Mouse (Mus musculus) neural tube, embryonic 13.5 days (tissue): ENCODE results near the gene Ugt1a2. TPM values are rescaled to one million over a fixed set of nuclear protein-coding genes. Genes with fewer than 3 reads are reported as not detected.

ENCODE experiments used
- ATAC-seq: fragments of 200-750 bp; cut with Nextera tagmentation; 2 replicates; pipeline ENCODE4 v1.8.0; 2017; ENCODE audit warnings: low read depth, mild to moderate bottlenecking, moderate TSS enrichment, moderate library complexity
- H3K27ac ChIP-seq: fragments of 300-500 bp; sonication (generic); replicated peaks from 2 replicates; pipeline ENCODE4 v1.5.1; 2015; ENCODE audit warnings: moderate library complexity, mild to moderate bottlenecking, inconsistent platforms
- H3K27me3 ChIP-seq: fragments of 300-500 bp; sonication (generic); 2 replicates; pipeline ENCODE4 v1.6.1; 2015; ENCODE audit warnings: mild to moderate bottlenecking, inconsistent platforms
- H3K36me3 ChIP-seq: fragments of 300-500 bp; sonication (generic); 2 replicates; pipeline ENCODE4 v1.6.1; 2015; ENCODE audit warnings: mild to moderate bottlenecking, inconsistent platforms
- H3K4me1 ChIP-seq: fragments of 300-500 bp; sonication (generic); replicated peaks from 2 replicates; pipeline ENCODE4 v1.6.1; 2015; ENCODE audit warnings: inconsistent platforms
- H3K4me2 ChIP-seq: fragments of 300-500 bp; sonication (generic); 2 replicates; pipeline ENCODE4 v1.6.1; 2015; ENCODE audit warnings: inconsistent platforms, mild to moderate bottlenecking, moderate library complexity
- H3K4me3 ChIP-seq: fragments of 300-500 bp; sonication (generic); 2 replicates; pipeline ENCODE4 v1.5.1; 2015; ENCODE audit warnings: mild to moderate bottlenecking, inconsistent platforms
- H3K9ac ChIP-seq: fragments of 300-500 bp; sonication (generic); 2 replicates; pipeline ENCODE4 v1.6.1; 2015; ENCODE audit warnings: moderate library complexity, mild to moderate bottlenecking, inconsistent platforms
- H3K9me3 ChIP-seq: fragments of 300-500 bp; sonication (generic); 2 replicates; pipeline ENCODE4 v1.6.1; 2016; ENCODE audit warnings: inconsistent platforms
- WGBS: fragments of 180-500 bp; shearing (Covaris S2); methylation state at CpG from one replicate; pipeline ENCODE4 v1.1.7; 2015; 5-methylcytosine and 5-hydroxymethylcytosine counted together
- polyA plus RNA-seq: library from polyadenylated mRNA; unstranded; fragments of >200 nt; fragmentation: Nextera tagmentation; extraction: Ambion mirVana; gene quantifications from 2 replicates; pipeline ENCODE4 v1.2.1, GENCODE M21; 2015

The Ugt1a2 gene
- polyA plus RNA-seq, 1 experiment from 2014 or later = not detected

GRCm38 (mm10) chr1:88240072-88240471, 39.7 kb downstream of the Ugt1a2 start:
- Histone ChIP-seq H3K9ac (no peak overlapping the region), H3K4me1 (no peaks in the 10 kb centered on the region), H3K27me3 (no peaks in the 10 kb centered on the region), H3K9me3 (peaks cover 96% of the 10 kb centered on the region), H3K36me3 (no peaks in the 10 kb centered on the region), H3K27ac (no peak overlapping the region), H3K4me3 (no peak overlapping the region), H3K4me2 (no peak overlapping the region)
- no peak for ATAC-seq
- 72% methylated on average over 5 of the region's 5 CpGs for WGBS

- H3K27ac ChIP-seq = no peak overlapping the region
- ATAC-seq = no peak
- no peak overlapping the region for H3K4me2 ChIP-seq
- no peaks in the 10 kb centered on the region for H3K27me3 ChIP-seq
- 77% methylated on average over 4 of the region's 4 CpGs for WGBS
- H3K4me1 ChIP-seq = no peaks in the 10 kb centered on the region
- H3K9ac ChIP-seq = no peak overlapping the region
- no peaks in the 10 kb centered on the region for H3K36me3 ChIP-seq
- peaks cover 96% of the 10 kb centered on the region for H3K9me3 ChIP-seq
- no peak overlapping the region for H3K4me3 ChIP-seq
These were observed 40.2 kb downstream of the Ugt1a2 start for GRCm38 (mm10) chr1:88240579-88240978.

GRCm38 (mm10) chr1:88243861-88244260, 43.5 kb downstream of the Ugt1a2 start:
- H3K4me2 ChIP-seq = no peak overlapping the region
- no peak overlapping the region for H3K4me3 ChIP-seq
- no peaks in the 10 kb centered on the region for H3K27me3 ChIP-seq
- H3K9me3 ChIP-seq = peaks cover 99% of the 10 kb centered on the region
- H3K36me3 ChIP-seq = no peaks in the 10 kb centered on the region
- no peak for ATAC-seq
- H3K9ac ChIP-seq = no peak overlapping the region
- no peak overlapping the region for H3K27ac ChIP-seq
- 67% methylated on average over 5 of the region's 5 CpGs for WGBS
- no peaks in the 10 kb centered on the region for H3K4me1 ChIP-seq

- Histone ChIP-seq H3K27ac (no peak overlapping the region), H3K9me3 (peaks cover 99% of the 10 kb centered on the region), H3K36me3 (no peaks in the 10 kb centered on the region), H3K27me3 (no peaks in the 10 kb centered on the region), H3K9ac (no peak overlapping the region), H3K4me1 (no peaks in the 10 kb centered on the region), H3K4me2 (no peak overlapping the region), H3K4me3 (no peak overlapping the region)
- no peak for ATAC-seq
- whole genome bisulfite sequencing = 80% methylated on average over 6 of the region's 6 CpGs
These were observed 45.5 kb downstream of the Ugt1a2 start for GRCm38 (mm10) chr1:88245881-88246280.

GRCm38 (mm10) chr1:88246386-88246785, 46.0 kb downstream of the Ugt1a2 start:
- Histone ChIP-seq H3K9ac (no peak overlapping the region), H3K4me2 (no peak overlapping the region), H3K4me1 (no peaks in the 10 kb centered on the region), H3K9me3 (peaks cover 99% of the 10 kb centered on the region), H3K36me3 (no peaks in the 10 kb centered on the region), H3K27ac (no peak overlapping the region), H3K4me3 (no peak overlapping the region), H3K27me3 (no peaks in the 10 kb centered on the region)
- no peak for ATAC-seq
- WGBS = 46% methylated on average over 6 of the region's 6 CpGs

- 50% methylated on average over 2 of the region's 2 CpGs for WGBS
- H3K4me2 ChIP-seq = no peak overlapping the region
- no peak overlapping the region for H3K4me3 ChIP-seq
- ATAC-seq = no peak
- no peak overlapping the region for H3K27ac ChIP-seq
- no peaks in the 10 kb centered on the region for H3K4me1 ChIP-seq
- H3K9ac ChIP-seq = no peak overlapping the region
- H3K9me3 ChIP-seq = peaks cover 97% of the 10 kb centered on the region
- no peaks in the 10 kb centered on the region for H3K36me3 ChIP-seq
- no peaks in the 10 kb centered on the region for H3K27me3 ChIP-seq
These were observed 47.3 kb downstream of the Ugt1a2 start for GRCm38 (mm10) chr1:88247660-88248059.

- H3K27me3 ChIP-seq = no peaks in the 10 kb centered on the region
- H3K4me3 ChIP-seq = no peak overlapping the region
- no peak for ATAC-seq
- H3K9me3 ChIP-seq = peaks cover 97% of the 10 kb centered on the region
- H3K36me3 ChIP-seq = no peaks in the 10 kb centered on the region
- H3K9ac ChIP-seq = no peak overlapping the region
- H3K27ac ChIP-seq = no peak overlapping the region
- WGBS = 73% methylated on average over 4 of the region's 4 CpGs
- no peak overlapping the region for H3K4me2 ChIP-seq
- H3K4me1 ChIP-seq = no peaks in the 10 kb centered on the region
These were observed 48.3 kb downstream of the Ugt1a2 start for GRCm38 (mm10) chr1:88248658-88249057.

GRCm38 (mm10) chr1:88249596-88249995, 49.2 kb downstream of the Ugt1a2 start:
- WGBS = 80% methylated on average over 7 of the region's 7 CpGs
- Histone ChIP-seq H3K4me3 (no peak overlapping the region), H3K9me3 (peaks cover 97% of the 10 kb centered on the region), H3K9ac (no peak overlapping the region), H3K4me2 (no peak overlapping the region), H3K27ac (no peak overlapping the region), H3K4me1 (no peaks in the 10 kb centered on the region), H3K27me3 (no peaks in the 10 kb centered on the region), H3K36me3 (no peaks in the 10 kb centered on the region)
- ATAC-seq = no peak

- no peaks in the 10 kb centered on the region for H3K36me3 ChIP-seq
- peaks cover 97% of the 10 kb centered on the region for H3K9me3 ChIP-seq
- WGBS = 81% methylated on average over 5 of the region's 5 CpGs
- no peak overlapping the region for H3K27ac ChIP-seq
- no peaks in the 10 kb centered on the region for H3K27me3 ChIP-seq
- no peak overlapping the region for H3K4me3 ChIP-seq
- H3K9ac ChIP-seq = no peak overlapping the region
- ATAC-seq = no peak
- no peaks in the 10 kb centered on the region for H3K4me1 ChIP-seq
- H3K4me2 ChIP-seq = no peak overlapping the region
These were observed 49.6 kb downstream of the Ugt1a2 start for GRCm38 (mm10) chr1:88250023-88250422.

GRCm38 (mm10) chr1:88253106-88253505, 52.7 kb downstream of the Ugt1a2 start:
- H3K4me2 ChIP-seq = no peak overlapping the region
- no peaks in the 10 kb centered on the region for H3K27me3 ChIP-seq
- no peaks in the 10 kb centered on the region for H3K36me3 ChIP-seq
- H3K9me3 ChIP-seq = peaks cover 97% of the 10 kb centered on the region
- no peak overlapping the region for H3K9ac ChIP-seq
- no peak overlapping the region for H3K4me3 ChIP-seq
- ATAC-seq = no peak
- H3K27ac ChIP-seq = no peak overlapping the region
- H3K4me1 ChIP-seq = no peaks in the 10 kb centered on the region
- 75% methylated on average over 8 of the region's 8 CpGs for WGBS

GRCm38 (mm10) chr1:88253540-88253939, 53.1 kb downstream of the Ugt1a2 start:
- no peak for ATAC-seq
- WGBS = 76% methylated on average over 6 of the region's 6 CpGs
- no peak overlapping the region for H3K9ac ChIP-seq
- H3K36me3 ChIP-seq = no peaks in the 10 kb centered on the region
- H3K4me2 ChIP-seq = no peak overlapping the region
- H3K4me3 ChIP-seq = no peak overlapping the region
- H3K9me3 ChIP-seq = peaks cover 97% of the 10 kb centered on the region
- no peak overlapping the region for H3K27ac ChIP-seq
- H3K27me3 ChIP-seq = no peaks in the 10 kb centered on the region
- H3K4me1 ChIP-seq = no peaks in the 10 kb centered on the region

GRCm38 (mm10) chr1:88254793-88255465, 54.5 kb downstream of the Ugt1a2 start:
- Histone ChIP-seq H3K9ac (no peak overlapping the region), H3K4me2 (no peak overlapping the region), H3K27ac (no peak overlapping the region), H3K4me3 (no peak overlapping the region), H3K36me3 (peaks cover 9% of the 10 kb centered on the region), H3K27me3 (no peaks in the 10 kb centered on the region), H3K4me1 (0 out of 2 replicates have a peak, but pooled peaks cover 9% of the 10 kb centered on the region), H3K9me3 (peaks cover 83% of the 10 kb centered on the region)
- ATAC-seq = no peak
- WGBS = 88% methylated on average over 12 of the region's 12 CpGs

GRCm38 (mm10) chr1:88255466-88255857, 55.1 kb downstream of the Ugt1a2 start:
- peaks cover 12% of the 10 kb centered on the region; the same call in 1 of the 2 replicates for H3K4me1 ChIP-seq
- H3K4me2 ChIP-seq = no peak overlapping the region
- 61% methylated on average over 2 of the region's 2 CpGs for WGBS
- H3K36me3 ChIP-seq = peaks cover 14% of the 10 kb centered on the region
- H3K27ac ChIP-seq = no peak overlapping the region
- H3K9ac ChIP-seq = no peak overlapping the region
- H3K9me3 ChIP-seq = peaks cover 78% of the 10 kb centered on the region
- no peaks in the 10 kb centered on the region for H3K27me3 ChIP-seq
- no peak overlapping the region for H3K4me3 ChIP-seq
- no peak for ATAC-seq
